Mouse (Mus musculus): ENCODE results near the gene Ccdc113. TPM values are rescaled to one million over a fixed set of nuclear protein-coding genes. Genes with fewer than 3 reads are reported as not detected.
"Not testable (repeated sequence)": the region's sequence is repeated elsewhere in the genome, so short reads cannot be mapped to it uniquely, and the experiment has no call there.

The Ccdc113 gene
- total RNA-seq, 2 experiments from 2014 or later, result 0.76 to 1.2 TPM

DNA sequence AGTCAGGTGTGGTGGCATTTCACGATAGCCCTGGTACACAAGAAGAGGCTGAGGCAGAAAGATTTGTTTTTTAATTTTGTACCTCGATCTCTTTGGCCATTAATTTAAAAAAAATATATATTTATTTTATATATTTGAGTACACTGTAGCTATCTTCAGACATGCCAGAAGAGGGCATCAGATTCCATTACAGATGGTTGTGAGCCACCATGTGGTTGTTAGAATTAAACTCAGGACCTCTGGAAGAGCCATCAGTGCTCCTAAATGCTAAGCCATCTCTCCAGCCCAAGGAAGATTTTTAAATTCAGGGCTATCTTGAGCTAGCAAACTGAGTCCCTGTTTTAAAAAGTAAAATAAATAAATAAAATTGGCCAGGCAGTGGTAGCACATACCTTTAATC, 68.3 kb downstream of the Ccdc113 start:
- no peak for DNase-seq

DNA sequence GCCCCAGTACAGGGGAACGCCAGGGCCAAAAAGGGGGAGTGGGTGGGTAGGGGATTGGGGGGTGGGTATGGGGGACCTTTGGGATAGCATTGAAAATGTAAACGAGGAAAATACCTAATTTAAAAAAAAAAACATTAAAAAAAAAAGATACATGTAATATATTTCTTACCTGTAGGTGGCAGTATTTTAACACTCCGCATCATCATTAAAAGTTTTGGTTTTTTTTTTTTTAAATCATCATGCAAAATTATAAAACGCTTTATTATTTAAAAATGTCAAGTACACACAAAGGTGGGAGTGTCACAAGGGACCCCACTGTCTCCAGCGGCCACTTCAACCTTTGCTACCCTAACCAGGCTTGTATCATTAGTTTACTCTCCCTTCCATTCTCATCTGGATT, 72.6 kb downstream of the Ccdc113 start:
- not testable (repeated sequence) for DNase-seq

DNA sequence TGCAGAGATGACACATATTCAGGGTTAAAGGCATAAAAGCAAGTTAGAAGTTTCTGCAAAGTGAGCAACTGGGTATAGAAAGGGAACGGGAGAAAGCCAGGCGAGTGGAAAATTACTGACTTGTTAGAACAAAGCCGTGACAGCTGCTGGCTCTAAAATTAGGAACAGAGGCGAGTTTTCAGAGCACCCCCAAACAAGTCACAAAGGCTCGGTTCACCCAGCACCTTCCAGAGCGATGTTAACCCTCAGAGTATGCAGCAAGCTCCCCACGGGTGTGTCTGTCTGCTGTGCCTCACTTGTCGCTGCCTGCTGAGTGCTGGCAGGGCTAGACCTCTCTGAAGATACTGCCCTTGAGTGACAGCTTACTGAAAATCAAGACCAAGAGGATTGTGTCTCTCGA, 73.3 kb downstream of the Ccdc113 start:
- peak; percentile 15 for DNase-seq

Other genes starting within 250 kb of the Ccdc113 start
- gene Cngb1, start 227.5 kb upstream of the Ccdc113 start, total RNA-seq (2021), result 1 to 10 TPM in 1 of 2 experiments, under 1 TPM in 1; 0.60 to 1.5 TPM
- gene Tepp, start 223.5 kb upstream of the Ccdc113 start, total RNA-seq (2021), result not detected
- 10 to 100 TPM; 10.5 to 11.3 TPM for gene Zfp319, start 202.1 kb upstream of the Ccdc113 start, total RNA-seq (2021)
- 10 to 100 TPM; 18.5 to 20.5 TPM for gene Usb1, start 201.8 kb upstream of the Ccdc113 start, total RNA-seq (2021)
- gene Mmp15, start 181.8 kb upstream of the Ccdc113 start, total RNA-seq (2021), result 10 to 100 TPM; 23.0 to 32.7 TPM
- 10 to 100 TPM; 48.4 to 57.7 TPM for gene Cfap20, start 99.2 kb upstream of the Ccdc113 start, total RNA-seq (2021)
- 10 to 100 TPM; 68.8 to 70.0 TPM for gene Csnk2a2, start 44.0 kb upstream of the Ccdc113 start, total RNA-seq (2021)
- gene Prss54, start 42.3 kb downstream of the Ccdc113 start, total RNA-seq (2021), result not detected
- gene Gins3, start 99.4 kb downstream of the Ccdc113 start, total RNA-seq (2021), result 1 to 10 TPM; 3.8 to 5.1 TPM
- gene Ndrg4, start 142.9 kb downstream of the Ccdc113 start, total RNA-seq (2021), result 10 to 100 TPM; 23.4 to 46.3 TPM
- gene Setd6, start 181.8 kb downstream of the Ccdc113 start, total RNA-seq (2021), result 10 to 100 TPM; 19.1 to 23.2 TPM

Measured in adrenal gland, postnatal 10 days (tissue).